Mouse (Mus musculus): ENCODE results near the gene Arhgap44.

- TF ChIP-seq CTCF (IDR thresholded peaks at IDR 0.05; ENCODE audit: control insufficient read depth, insufficient read depth, low read length) (0 out of 2 replicates have a peak, but pooled peaks have one; percentile 32), POLR2A (IDR thresholded peaks at IDR 0.05; ENCODE audit: borderline replicate concordance, control insufficient read depth, low read depth, low read length) (no peak)
These were observed 194.3 kb downstream of the Arhgap44 start for GRCm38 (mm10) chr11:64968507-64968906.

Data from bone marrow, adult 2 months (tissue).